8 mouse cellular contexts compared by ENCODE assay signal in genomic region chr12:17018468-17018867, GRCm38 (mm10). TPM values are rescaled to one million over a fixed set of nuclear protein-coding genes. Genes with fewer than 3 reads are reported as not detected.
A peak's percentile ranks its signal among the peaks of the same experiment; 100 is the strongest.
DNase-seq lines count a peak whose midpoint lies in the region; ATAC-seq and TF ChIP-seq lines count a peak whose summit lies in the region.

No protein-coding gene starts in this region.

- no peak overlapping the region for H3K4me2 ChIP-seq in midbrain, postnatal 0 days (ENCODE audit: low read depth, low read length, poor library complexity, severe bottlenecking)

- ATAC-seq in midbrain, postnatal 0 days (ENCODE audit: low FRiP score) = no peak
- no peak for ATAC-seq in erythroblast, adult 5-6 weeks (replicated peaks; ENCODE audit: low FRiP score, poor library complexity, severe bottlenecking)

- no peaks in the 10 kb centered on the region for H3K27me3 ChIP-seq in heart, embryonic 10.5 days (ENCODE audit: insufficient read depth, poor library complexity, severe bottlenecking)
- no peaks in the 10 kb centered on the region for H3K27me3 ChIP-seq in midbrain, postnatal 0 days (ENCODE audit: insufficient read depth, low read length)

- no peaks in the 10 kb centered on the region for H3K9me3 ChIP-seq in heart, embryonic 10.5 days
- H3K9me3 ChIP-seq in midbrain, postnatal 0 days (ENCODE audit: low read length) = no peaks in the 10 kb centered on the region

- no peak overlapping the region for H3K4me3 ChIP-seq in heart, embryonic 10.5 days
- H3K4me3 ChIP-seq in midbrain, postnatal 0 days (ENCODE audit: low read depth, low read length) = no peak overlapping the region

- no peak overlapping the region for H3K27ac ChIP-seq in heart, embryonic 10.5 days
- no peak overlapping the region for H3K27ac ChIP-seq in midbrain, postnatal 0 days (ENCODE audit: low read depth, low read length)

- no peaks in the 10 kb centered on the region for H3K36me3 ChIP-seq in heart, embryonic 10.5 days
- no peaks in the 10 kb centered on the region for H3K36me3 ChIP-seq in midbrain, postnatal 0 days (ENCODE audit: insufficient read depth, low read length)

- 37% methylated on average over 4 of the region's 4 CpGs for WGBS in heart, embryonic 10.5 days
- 28% methylated on average over 4 of the region's 4 CpGs for WGBS in midbrain, postnatal 0 days

- DNase-seq in heart, postnatal 36 days = peak; percentile 42 to 74
- DNase-seq in heart, embryonic 10.5 days (ENCODE audit: low spot score) = no peak
- peak; percentile 55 for DNase-seq in urinary bladder, postnatal 25 days (ENCODE audit: low spot score)
- no peak for DNase-seq in urinary bladder, postnatal 10 days (ENCODE audit: low spot score)
- DNase-seq in cerebellum, postnatal 25 days = peak; percentile 51 to 77
- DNase-seq in layer of hippocampus, postnatal 10 days (ENCODE audit: low spot score in 2 of 2) = peak; percentile 75 to 81
- DNase-seq in midbrain, postnatal 0 days (ENCODE audit: low spot score) = peak; percentile 64

- H3K9ac ChIP-seq in midbrain, postnatal 0 days (replicated peaks; ENCODE audit: low read length, poor library complexity, severe bottlenecking) = no peak overlapping the region

- H3K4me1 ChIP-seq in heart, embryonic 10.5 days = no peaks in the 10 kb centered on the region
- H3K4me1 ChIP-seq in midbrain, postnatal 0 days (ENCODE audit: insufficient read depth, low read length) = no peaks in the 10 kb centered on the region

- intact Hi-C loops in heart, postnatal 36 days (cut with DNase I) = loop anchor here (10.0 kb wide), 1 partner anchor 434 kb away; no protein-coding TSS in a partner anchor

- peak; percentile 78 for TF ChIP-seq CTCF in midbrain, postnatal 0 days (IDR thresholded peaks at IDR 0.05)

RNA-seq across cellular contexts. Expression of gene 2410004P03Rik, which starts 6.9 kb away (rescaled TPM):
- under 1 TPM in 1 of 2 experiments, not detected in 1; 0.22 TPM for total RNA-seq in heart, postnatal 36 days (2021)
- polyA plus RNA-seq in heart, embryonic 10.5 days (2016; fragmentation: Nextera tagmentation; extraction: Ambion mirVana) = 0.18 and 0.19 TPM in 2 replicates
- 1 to 10 TPM; 2.6 to 3.5 TPM for total RNA-seq in layer of hippocampus, postnatal 10 days (2021)
- 7.3 and 10.1 TPM in 2 replicates for total RNA-seq in midbrain, postnatal 0 days (2014; rRNA removed)
- polyA plus RNA-seq in midbrain, postnatal 0 days (2015; fragmentation: Nextera tagmentation; extraction: Ambion mirVana) = 7.1 and 10.6 TPM in 2 replicates
- not detected in 2 replicates for total RNA-seq in erythroblast, adult 5-6 weeks (2015; ENCODE audit: low replicate concordance)
- not detected in 2 replicates for total RNA-seq in erythroblast, adult 5-6 weeks (2017; ENCODE audit: low replicate concordance)

RNA-seq across cellular contexts. Expression of gene Pqlc3, which starts 18.3 kb away (rescaled TPM):
- total RNA-seq in heart, postnatal 36 days (2021) = 1 to 10 TPM; 4.0 to 4.9 TPM
- polyA plus RNA-seq in heart, embryonic 10.5 days (2016; fragmentation: Nextera tagmentation; extraction: Ambion mirVana) = 4.1 and 4.4 TPM in 2 replicates
- 1 to 10 TPM in 1 of 2 experiments, under 1 TPM in 1; 0.85 to 1.5 TPM for total RNA-seq in layer of hippocampus, postnatal 10 days (2021)
- total RNA-seq in midbrain, postnatal 0 days (2014; rRNA removed) = 0.93 and 1.3 TPM in 2 replicates
- 1.6 and 2.0 TPM in 2 replicates for polyA plus RNA-seq in midbrain, postnatal 0 days (2015; fragmentation: Nextera tagmentation; extraction: Ambion mirVana)
- total RNA-seq in erythroblast, adult 5-6 weeks (2015; ENCODE audit: low replicate concordance) = 18.0 and 34.0 TPM in 2 replicates
- 9.5 and 20.1 TPM in 2 replicates for total RNA-seq in erythroblast, adult 5-6 weeks (2017; ENCODE audit: low replicate concordance)

Comparison
In these comparisons a context has a peak if more than half of its experiments do, and no peak if none do; other contexts are left out.
1. DNase-seq: peak in heart, postnatal 36 days (2 of 2), urinary bladder, postnatal 25 days (single experiment), cerebellum, postnatal 25 days (2 of 2), layer of hippocampus, postnatal 10 days (2 of 2) and midbrain, postnatal 0 days (single experiment); none in heart, embryonic 10.5 days (single experiment) and urinary bladder, postnatal 10 days (single experiment).